Mouse (Mus musculus): Measurements from ENCODE around the gene Got1. TPM values are rescaled to one million over a fixed set of nuclear protein-coding genes. Genes with fewer than 3 reads are reported as not detected.
A peak's percentile ranks its signal among the peaks of the same experiment; 100 is the strongest.
"Not testable (repeated sequence)": the region's sequence is repeated elsewhere in the genome, so short reads cannot be mapped to it uniquely, and the experiment has no call there.

Gene Got1
- total RNA-seq, 2 experiments from 2014 or later: 980 to 1,055 TPM

DNA sequence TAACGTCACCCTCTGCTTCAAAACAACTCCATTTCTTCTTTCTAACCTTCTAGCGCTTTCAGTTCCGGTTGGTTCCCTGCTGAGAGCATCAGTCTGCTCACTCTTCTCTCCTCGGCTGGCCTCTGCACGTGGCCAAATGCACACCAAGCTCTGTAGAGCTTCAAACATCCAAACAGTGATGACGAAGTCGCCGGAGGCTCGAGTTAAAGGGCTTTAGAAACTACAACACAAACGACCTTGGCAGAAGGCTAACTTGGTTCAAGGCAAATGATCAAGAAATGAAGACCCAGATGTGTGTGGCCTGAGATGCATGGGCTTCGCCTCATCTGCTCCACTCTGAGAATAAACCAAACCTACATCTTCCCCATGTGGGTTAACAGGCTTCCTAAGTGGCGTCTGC, 854 bp downstream of the Got1 start:
- intact Hi-C loops (cut with DNase I): no loop called here
- peak in 1 of 2 experiments; percentile 37 for DNase-seq

DNA sequence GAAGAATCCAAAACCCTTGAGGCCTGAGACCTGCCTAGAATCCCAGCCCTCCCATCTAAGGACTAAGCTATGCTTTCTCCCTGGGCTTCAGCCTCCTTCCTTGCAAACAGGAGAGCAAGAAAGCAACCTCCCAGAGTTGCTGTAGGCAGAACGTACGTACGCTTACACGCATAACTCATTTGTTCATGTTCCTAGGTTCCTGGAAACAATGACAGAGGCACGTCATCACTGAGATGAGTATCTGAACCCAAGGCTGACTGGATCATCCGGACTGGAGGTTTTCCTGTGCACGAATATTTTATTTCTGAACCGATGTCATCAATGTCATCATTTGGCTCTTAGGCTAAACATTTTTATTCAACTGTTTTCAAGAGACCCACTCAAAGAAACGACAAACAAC, 2.4 kb downstream of the Got1 start:
- intact Hi-C loops (cut with DNase I): no loop called here
- no peak for DNase-seq

DNA sequence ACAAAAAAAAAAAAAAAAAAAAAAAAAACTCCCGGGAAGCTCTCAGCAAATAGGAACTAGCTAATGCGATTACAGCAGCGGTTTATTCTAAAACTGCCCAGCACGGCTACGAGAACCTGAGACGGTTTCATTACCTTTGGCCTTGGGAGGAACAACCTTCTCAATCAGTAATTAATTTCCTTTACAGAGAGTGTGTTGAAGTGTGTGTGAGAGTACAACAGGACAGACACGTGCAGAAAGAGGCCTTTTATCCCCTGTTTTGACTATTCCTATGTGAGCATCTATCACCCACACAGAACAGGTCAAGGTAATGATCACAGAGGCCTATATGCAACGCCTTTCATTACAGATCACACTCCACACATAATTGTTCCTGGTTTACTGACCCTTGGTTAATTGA, 3.0 kb downstream of the Got1 start:
- intact Hi-C loops (cut with DNase I): no loop called here
- no peak for DNase-seq

DNA sequence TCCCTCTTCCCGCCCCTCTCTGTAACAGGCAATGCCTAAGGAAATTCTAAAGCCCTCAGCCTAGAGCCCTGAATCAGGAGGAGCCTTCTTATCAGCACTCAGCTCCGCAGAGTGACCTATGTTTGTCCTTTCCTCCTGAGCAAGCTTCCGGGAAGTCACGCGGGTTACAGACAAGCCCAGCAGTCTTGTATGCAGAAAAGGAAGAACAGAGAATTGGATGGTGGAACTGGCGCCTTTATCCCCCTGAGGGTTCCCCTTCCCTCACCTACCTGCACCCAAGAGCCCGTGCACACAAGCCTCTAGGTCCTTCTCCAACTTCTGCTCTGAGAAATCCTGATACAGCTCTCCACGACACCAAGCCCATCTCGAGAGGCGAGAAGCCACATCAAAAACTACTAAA, 4.0 kb downstream of the Got1 start:
- DNase-seq: no peak
- intact Hi-C loops (cut with DNase I): no loop called here

DNA sequence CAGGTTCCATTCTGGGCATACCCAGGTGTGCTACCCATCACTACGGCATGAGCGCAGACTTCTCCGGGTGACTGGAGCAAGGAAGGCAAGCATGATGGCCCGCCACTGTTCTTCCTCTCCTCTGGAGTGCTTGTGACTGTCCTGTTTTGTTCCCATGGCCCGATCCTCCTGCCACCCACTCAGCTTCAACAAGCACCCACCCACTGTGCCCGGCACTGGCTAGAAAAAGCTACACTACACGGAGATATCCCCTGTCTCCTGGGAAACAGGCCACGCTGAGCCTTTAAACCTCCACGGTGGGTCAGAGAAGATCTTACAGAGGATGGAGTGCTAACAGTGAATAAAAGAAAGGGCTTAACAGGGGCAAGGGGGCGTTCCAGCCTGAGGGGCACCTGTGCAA, 5.2 kb downstream of the Got1 start:
- intact Hi-C loops (cut with DNase I): no loop called here
- DNase-seq: no peak

DNA sequence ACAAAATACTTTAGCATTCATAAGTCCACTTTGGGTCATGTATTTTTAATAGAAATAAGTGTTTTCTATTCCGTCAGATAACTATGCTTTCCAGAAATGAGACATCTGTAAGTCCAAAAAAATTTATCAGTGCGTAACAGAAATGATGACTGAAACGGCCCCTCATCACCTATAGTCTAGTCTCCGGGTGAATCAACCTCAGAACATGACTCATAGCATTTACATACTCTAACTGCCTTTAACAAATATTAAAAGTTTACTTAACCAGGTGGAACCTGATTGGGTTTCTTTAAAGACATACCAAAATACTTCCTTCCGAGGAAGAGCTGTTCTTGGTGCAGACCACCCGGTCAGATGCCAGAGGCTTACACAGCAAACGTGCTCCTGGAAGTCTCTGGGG, 6.1 kb downstream of the Got1 start:
- no peak for DNase-seq
- intact Hi-C loops (cut with DNase I): no loop called here

DNA sequence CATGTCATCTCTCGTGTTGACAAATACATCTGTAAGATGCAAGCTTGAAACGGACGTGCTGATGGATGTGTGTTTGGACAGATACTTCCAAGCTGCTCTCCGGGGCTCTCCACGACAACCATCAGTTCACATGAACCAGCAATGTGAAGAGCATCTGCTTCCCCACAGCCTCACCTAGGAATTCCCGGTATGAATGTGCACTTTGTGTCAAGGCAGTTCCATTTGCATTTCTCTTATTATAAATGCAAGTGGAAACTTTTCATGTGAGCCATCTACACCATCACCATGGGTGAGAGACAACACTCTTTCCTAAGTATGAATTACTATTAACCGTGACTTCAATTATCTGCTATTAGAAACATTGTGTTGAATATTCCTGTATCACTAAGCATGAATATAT, 6.6 kb downstream of the Got1 start:
- no peak for DNase-seq

DNA sequence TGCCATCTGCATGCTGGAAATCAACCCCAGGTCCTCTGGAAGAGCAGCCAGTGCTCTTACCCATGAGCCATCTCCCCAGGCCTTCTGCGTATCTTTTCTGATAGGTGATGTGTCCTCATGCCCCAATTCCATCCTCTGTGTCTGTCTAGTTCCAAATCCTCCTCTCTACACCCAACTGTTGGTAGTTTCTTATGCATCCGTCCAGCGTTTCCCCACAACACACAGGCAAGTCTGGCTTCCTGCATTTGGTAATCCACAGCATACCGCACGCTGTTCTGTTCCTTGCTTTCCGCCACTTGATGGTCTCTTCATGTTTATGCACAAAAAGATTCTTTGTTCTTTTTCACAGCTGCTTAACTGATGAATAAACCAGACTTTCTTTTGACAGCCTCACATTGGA, 7.1 kb downstream of the Got1 start:
- DNase-seq: no peak
- intact Hi-C loops (cut with DNase I): no loop called here

More for the DNA sequence above, 6.6 kb downstream of the Got1 start:
- intact Hi-C loops (cut with DNase I): no loop called here

DNA sequence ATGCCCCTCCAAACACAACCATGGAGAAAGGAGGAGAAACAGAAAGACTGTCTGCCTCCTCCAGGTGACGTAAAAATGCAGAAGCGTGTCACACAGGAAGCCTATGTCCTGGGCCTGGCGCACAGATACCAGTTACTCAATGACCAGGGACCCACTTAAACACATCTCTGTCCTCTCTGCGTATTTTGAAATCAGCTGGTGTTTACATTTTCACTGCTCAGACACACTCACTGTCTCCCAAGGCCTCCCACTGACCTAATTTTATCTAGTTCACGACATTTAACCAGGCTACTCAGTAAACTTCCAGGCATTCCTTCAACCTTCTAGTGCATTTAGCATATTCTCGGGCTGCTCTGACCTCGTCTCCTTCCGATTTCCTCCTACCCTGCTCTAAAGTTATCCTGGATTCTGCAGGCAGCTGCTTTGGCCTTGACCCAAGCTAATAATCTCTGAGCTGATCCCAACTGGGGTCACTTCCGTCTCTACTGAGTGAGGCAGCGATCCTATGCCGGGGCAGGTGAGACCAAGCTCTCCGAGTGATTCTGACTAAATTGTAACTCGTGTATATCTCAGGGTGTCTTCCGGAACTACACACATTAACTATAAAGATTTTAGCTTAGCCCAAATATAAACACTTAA, 7.9 kb downstream of the Got1 start:
- DNase-seq: no peak
- intact Hi-C loops (cut with DNase I): no loop called here

DNA sequence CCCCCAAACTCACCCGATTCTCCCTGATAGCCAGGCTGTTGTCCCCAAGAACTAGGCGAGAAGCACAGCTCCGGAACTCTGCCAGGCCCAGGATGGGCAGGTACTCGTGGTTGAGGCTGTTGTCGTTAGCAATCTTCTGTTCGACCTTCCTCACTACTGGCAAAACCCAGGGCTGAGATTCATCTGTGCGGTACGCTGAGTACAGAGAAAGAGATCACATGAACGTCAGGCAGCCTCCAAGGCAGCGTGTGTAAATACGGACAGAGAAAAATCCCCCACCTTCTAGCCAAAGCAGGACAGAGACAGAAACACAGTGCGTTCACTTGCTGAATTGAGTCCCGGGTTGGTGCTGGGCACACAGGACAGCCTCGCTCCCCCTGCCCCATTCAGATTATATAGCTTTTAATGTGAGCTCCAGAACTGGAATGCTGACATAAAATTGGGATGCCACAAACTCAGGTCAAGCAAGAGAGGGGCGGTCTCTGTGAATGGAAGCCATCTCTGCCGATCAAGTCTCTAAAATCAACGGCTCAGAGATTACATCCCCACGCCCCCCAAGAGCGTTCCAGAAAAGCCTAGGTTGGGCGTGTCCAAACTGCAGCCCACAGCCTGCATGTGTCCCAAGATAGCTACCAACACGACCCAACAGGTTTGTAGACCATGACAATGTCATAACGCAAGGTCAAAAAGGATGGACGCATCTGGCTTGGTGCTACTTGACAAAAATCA, 8.6 kb downstream of the Got1 start:
- intact Hi-C loops (cut with DNase I): no loop called here
- peak in 1 of 2 experiments; percentile 25 for DNase-seq

DNA sequence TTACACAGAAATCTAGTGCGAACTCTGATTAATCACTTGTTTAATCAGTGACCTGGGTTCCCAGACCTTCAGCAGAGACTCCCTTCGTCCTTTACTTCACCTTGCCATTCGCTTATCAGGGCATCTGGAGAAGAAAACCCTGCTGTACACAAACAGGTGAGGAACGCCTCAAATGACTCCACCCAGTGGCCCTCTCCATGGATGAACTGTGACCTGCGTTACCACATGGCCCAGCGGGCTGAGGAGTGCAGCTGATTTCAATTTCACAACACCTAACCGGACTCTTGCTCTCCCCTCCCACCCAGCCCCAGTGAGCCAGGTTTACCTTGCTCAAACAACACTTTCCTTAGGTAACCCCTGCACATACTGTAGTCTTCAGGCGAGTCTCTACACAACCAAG, 10.5 kb downstream of the Got1 start:
- DNase-seq: no peak
- intact Hi-C loops (cut with DNase I): no loop called here

DNA sequence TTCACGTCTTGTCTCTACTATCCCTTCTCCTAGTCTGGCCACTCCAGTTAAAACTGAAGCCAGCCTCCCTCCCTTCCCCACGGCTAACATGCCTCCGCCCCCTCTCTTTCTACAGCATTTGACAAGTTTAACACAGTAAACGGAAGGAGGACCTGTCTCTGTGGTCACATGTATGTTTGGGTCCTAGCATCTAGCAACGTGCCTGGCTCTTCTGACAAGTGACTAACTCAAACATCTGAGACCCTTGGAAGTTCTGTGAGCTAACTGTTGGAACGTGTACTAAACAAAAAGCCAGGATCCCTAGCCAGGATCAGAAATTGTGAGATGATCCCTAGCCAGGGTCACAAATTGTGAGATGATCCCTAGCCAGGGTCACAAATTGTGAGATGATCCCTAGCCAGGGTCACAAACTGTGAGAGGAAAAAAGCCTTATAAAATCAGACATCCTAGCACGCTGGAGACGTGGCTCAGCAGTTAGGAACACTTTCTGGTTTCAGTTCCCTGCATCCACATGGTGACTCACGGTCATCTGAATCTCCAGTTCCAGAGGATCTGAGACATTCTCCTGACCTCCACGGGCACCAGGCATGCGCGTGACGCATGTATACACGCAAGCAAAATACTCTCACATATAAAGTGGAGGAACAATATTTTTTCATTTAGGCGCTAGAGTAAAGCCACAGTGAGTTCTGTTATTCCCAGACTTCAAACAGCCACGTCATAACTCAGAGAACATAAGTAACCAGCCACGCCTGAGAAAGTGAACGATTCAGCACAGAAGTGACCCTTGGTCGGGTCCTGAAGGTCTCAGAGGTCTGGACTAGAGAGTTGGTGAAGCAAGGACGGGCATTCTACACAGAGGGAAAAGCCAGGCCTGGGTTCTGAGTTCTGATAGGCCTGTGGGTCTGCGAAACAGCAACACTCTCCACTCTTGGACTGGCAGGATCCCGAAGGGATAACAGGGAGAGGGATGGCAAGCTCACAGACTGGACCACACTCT, 12.5 kb downstream of the Got1 start:
- intact Hi-C loops (cut with DNase I): no loop called here
- no peak for DNase-seq

DNA sequence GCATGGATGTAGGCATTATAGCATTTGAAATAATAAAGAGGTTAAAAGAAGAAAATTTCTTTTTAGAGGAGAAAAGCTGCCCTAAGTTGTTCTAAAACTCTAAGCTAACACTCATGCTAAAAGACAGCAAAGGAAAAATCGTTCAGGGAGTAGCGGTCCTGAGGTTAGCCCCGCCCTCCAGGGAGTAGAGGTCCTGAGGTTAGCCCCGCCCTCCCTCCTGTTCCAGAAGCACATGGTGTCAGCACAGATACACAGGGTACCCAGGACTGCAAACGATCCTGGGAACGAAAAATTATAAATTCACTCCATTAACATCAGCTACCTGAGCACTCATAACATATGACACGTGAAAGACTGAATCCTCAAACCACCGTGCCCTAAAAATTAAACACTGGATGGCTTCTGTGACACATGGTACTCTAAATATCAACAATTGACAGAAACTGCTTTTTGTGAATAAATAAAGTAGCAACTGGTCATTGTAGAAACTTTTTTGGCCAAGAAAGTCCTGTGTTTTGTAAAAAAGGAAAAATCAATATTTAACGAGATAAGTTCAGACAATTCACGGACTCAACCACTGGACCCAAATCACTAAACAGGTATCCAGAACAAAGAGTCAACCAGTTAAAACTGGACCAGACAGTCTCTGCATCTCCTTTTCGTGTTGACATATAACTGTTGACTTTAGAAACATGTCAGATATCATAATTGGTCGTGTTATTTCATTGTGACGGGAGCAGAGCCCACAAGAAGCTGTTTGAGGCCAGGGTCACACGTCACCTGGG, 13.8 kb downstream of the Got1 start:
- no peak for DNase-seq
- intact Hi-C loops (cut with DNase I): no loop called here

DNA sequence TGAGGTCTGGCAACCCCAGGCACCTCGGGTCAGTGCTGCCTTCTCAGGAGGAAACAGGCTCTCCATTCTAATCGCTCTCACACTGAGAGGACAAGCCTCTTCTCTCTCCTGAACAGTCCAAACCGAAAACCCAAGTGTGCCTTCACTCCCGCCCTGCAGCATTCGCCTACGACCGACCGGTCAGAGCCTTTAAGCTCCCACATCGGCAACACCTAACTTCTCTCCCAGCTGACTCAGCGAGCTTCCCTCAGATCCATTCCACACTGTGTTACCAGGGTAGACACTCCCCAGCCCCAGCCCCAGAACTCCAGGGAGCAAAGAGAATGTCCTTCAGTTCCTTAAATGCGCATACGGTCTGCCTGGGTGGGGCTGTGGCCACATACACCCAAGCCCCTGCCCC, 19.0 kb downstream of the Got1 start:
- no peak for DNase-seq
- intact Hi-C loops (cut with DNase I): no loop called here

DNA sequence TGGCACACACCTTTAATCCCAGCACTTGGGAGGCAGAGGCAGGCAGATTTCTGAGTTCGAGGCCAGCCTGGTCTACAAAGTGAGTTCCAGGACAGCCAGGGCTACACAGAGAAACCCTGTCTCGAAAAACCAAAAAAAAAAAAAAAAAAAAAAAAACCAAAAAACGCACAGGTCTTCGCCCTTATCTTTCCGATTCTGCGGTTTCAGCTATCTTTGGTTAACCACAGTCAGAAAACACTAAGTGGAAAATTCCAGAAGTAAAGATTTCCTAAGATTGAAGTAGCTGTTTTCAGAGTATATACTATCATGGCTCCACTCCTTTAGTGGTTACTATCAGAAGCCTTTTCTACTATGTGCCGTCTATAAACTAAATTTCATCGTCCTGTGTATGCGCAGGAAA, 20.8 kb downstream of the Got1 start:
- DNase-seq; intact Hi-C loops (cut with DNase I): not testable (repeated sequence)

DNA sequence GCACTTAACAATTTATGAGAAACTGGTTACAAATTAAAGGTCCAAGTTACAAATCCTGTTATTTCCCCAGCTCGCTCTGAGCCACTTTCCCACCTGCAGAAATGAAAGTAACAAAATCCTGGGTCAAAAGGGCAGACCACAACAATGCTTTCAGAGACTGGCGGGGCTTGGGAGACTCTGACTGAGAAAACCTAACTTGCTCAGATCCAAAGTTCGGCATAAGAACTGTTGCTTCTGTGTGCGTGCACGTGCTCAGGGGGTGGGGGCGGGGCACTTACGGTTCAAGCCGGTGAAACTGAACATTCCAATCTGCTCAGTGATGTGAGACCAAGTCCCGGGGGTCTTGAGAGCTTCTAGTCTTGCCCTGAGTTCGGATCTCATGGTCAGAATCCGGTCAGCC, 21.8 kb downstream of the Got1 start:
- intact Hi-C loops (cut with DNase I): no loop called here
- DNase-seq: no peak

DNA sequence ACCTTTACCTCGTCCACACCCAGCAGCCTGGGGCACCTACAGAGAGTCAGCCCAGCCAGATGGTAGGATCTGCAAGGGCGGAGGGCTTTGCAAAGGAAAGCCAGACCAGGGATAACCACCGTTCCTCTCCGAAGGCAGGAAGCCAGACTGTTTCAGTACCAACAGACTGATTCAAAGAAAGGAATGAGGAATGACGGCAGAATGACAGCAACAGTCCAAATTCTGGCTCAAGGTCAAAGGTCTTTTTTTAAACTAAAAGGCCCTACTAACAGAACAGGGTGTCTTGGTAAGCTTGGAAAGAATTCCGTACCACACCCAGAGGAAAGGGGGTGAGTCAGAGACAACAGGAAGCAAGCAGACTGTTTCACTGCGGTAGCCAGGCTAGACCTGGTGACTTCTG, 25.5 kb downstream of the Got1 start:
- peak in 1 of 2 experiments; percentile 37 for DNase-seq
- intact Hi-C loops (cut with DNase I): no loop called here

DNA sequence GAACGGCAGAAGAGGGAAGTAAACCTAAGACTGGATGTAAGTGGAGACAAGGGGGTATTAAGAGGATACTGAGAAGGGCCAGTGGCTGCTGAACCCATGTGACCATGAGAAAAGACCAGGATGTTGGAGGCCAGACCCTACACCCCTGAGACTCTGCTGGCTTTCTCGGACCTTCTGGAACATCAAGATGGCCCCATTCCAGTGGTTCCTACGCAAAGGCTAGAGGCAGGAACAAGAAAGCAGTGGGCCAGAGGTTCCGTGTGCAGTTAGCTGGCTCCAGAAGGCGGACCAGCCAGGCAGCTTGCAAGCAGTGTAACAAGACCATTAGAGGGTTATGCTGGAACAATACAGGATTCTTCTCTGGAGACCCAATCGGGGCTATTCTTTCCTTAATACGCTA, 27.0 kb downstream of the Got1 start:
- no peak for DNase-seq
- intact Hi-C loops (cut with DNase I): loop anchor here (2.0 kb wide), 1 partner anchor 167 kb away; no protein-coding TSS in a partner anchor

DNA sequence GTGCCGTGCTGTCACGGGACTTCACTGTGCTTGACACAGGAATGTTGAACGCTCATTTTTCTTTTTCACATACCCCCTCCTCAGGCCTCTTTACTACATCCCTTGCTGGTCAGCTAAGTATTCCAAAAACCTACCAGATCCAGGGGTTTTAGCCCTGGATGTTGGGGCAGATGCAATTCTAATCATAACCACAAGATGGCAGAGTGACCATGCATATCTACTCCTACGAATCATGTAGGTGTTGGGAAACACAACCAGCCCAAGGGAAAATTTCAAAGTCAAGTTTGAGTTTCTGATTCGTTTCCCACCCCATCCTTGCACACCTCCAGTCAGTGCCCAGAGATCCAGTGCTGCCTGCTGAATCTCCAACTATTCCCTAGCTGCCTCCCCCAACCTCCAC, 28.6 kb downstream of the Got1 start:
- intact Hi-C loops (cut with DNase I): loop anchor here (1.0 to 2.0 kb wide), 3 partner anchors 34 to 169 kb away; no protein-coding TSS in a partner anchor

DNA sequence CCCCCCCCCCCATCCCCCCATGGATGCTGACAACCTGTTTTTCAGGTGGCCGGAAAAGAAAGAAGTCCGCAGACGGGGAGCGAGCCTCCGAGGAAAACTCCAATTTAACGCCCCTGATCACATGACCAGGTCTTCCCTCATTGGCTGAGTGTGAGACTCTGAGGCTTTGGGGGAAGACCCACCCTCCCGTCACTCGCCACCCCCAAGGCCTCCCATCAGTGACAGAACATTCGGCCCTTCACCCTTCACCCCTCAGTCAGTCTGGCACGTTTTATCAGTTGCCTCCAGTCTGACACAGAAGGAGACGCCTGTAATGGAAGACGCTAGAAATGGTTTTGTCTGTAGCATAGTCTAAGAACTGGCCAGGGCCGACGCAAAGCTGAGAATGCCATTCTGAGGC, 29.5 kb downstream of the Got1 start:
- DNase-seq: no peak
- intact Hi-C loops (cut with DNase I): loop anchor here (1.0 to 2.0 kb wide), 2 partner anchors 35 to 136 kb away; no protein-coding TSS in a partner anchor

More for the DNA sequence above, 28.6 kb downstream of the Got1 start:
- peak; percentile 63 for DNase-seq

Data from heart, postnatal 36 days (tissue).